Mouse (Mus musculus) liver, embryonic 14.5 days (tissue): ENCODE results near the gene Esrrg.

Experiments used
- CTCF ChIP-seq: IDR thresholded peaks from 2 replicates; pipeline ENCODE4 v1.5.1; 2016; ENCODE audit warnings: antibody characterized with exemption, low read depth, control low read depth
- EP300 ChIP-seq: IDR thresholded peaks from 2 replicates; pipeline ENCODE4 v1.6.1; 2016; ENCODE audit warnings: antibody characterized with exemption, low read depth

- no peak for TF ChIP-seq CTCF
- no peak for TF ChIP-seq EP300
These were observed 348.1 kb downstream of the Esrrg start for GRCm38 (mm10) chr1:187956702-187957101.
